Mouse (Mus musculus) midbrain, postnatal 0 days (tissue): ENCODE data around the gene Rpl29. TPM values are rescaled to one million over a fixed set of nuclear protein-coding genes. Genes with fewer than 3 reads are reported as not detected.

Source experiments
- ATAC-seq: fragments of 200-750 bp; cut with Nextera tagmentation; 2 replicates; pipeline ENCODE4 v1.8.0; 2017; ENCODE audit warnings: moderate number of reproducible peaks, mild to moderate bottlenecking, moderate TSS enrichment, moderate library complexity; ENCODE audit not compliant: low FRiP score
- DNase-seq: peaks from one replicate; pipeline ENCODE4 v3.0.0-alpha.2; 2015; ENCODE audit warnings: low spot score
- H3K27ac ChIP-seq: fragments of 300-500 bp; sonication (generic); 2 replicates; pipeline ENCODE4 v1.5.1; 2014; ENCODE audit warnings: low read depth, mild to moderate bottlenecking, low read length, mixed read lengths
- H3K27me3 ChIP-seq: fragments of 300-500 bp; sonication (generic); 2 replicates; pipeline ENCODE4 v1.6.1; 2014; ENCODE audit warnings: low read length, control low read depth, mixed read lengths; ENCODE audit not compliant: insufficient read depth
- H3K36me3 ChIP-seq: fragments of 300-500 bp; sonication (generic); 2 replicates; pipeline ENCODE4 v1.6.1; 2014; ENCODE audit warnings: low read length, control low read depth, mixed read lengths; ENCODE audit not compliant: insufficient read depth
- H3K4me1 ChIP-seq: fragments of 300-500 bp; sonication (generic); 2 replicates; pipeline ENCODE4 v1.6.1; 2014; ENCODE audit warnings: mild to moderate bottlenecking, control low read depth, antibody characterized with exemption, low read length, mixed read lengths; ENCODE audit not compliant: insufficient read depth
- H3K4me2 ChIP-seq: fragments of 300-500 bp; sonication (generic); 2 replicates; pipeline ENCODE4 v1.6.1; 2014; ENCODE audit warnings: low read depth, mild to moderate bottlenecking, low read length, mixed read lengths; ENCODE audit not compliant: poor library complexity, severe bottlenecking
- H3K4me3 ChIP-seq: fragments of 300-500 bp; sonication (generic); 2 replicates; pipeline ENCODE4 v1.5.1; 2014; ENCODE audit warnings: low read depth, mild to moderate bottlenecking, low read length, moderate library complexity
- H3K9ac ChIP-seq: fragments of 300-500 bp; sonication (generic); replicated peaks from 2 replicates; pipeline ENCODE4 v1.6.1; 2014; ENCODE audit warnings: mild to moderate bottlenecking, low read length, moderate library complexity, mixed read lengths; ENCODE audit not compliant: poor library complexity, severe bottlenecking
- H3K9me3 ChIP-seq: fragments of 300-500 bp; sonication (generic); 2 replicates; pipeline ENCODE4 v1.6.1; 2016; ENCODE audit warnings: low read length, control low read depth
- CTCF ChIP-seq: IDR thresholded peaks from 2 replicates; pipeline ENCODE4 v1.5.1; 2016; ENCODE audit warnings: antibody characterized with exemption, mild to moderate bottlenecking
- WGBS: fragments of 180-500 bp; shearing (Covaris S2); extraction: QIAGEN DNeasy Blood & Tissue Kit; methylation state at CpG from one replicate; pipeline ENCODE4 v1.1.7; 2014; 5-methylcytosine and 5-hydroxymethylcytosine counted together
- polyA plus RNA-seq: library from polyadenylated mRNA; unstranded; fragments of >200 nt; fragmentation: Nextera tagmentation; extraction: Ambion mirVana; gene quantifications from 2 replicates; pipeline ENCODE4 v1.2.1, GENCODE M21; 2015
- total RNA-seq: library from RNA; depleted of rRNA; stranded (reverse); fragments of >200 nt; gene quantifications from 2 replicates; pipeline ENCODE4 v1.2.3, GENCODE M21; 2014

Rpl29 gene
- total and polyA plus RNA-seq, 2 experiments from 2014 or later: 645 to 936 TPM

DNA sequence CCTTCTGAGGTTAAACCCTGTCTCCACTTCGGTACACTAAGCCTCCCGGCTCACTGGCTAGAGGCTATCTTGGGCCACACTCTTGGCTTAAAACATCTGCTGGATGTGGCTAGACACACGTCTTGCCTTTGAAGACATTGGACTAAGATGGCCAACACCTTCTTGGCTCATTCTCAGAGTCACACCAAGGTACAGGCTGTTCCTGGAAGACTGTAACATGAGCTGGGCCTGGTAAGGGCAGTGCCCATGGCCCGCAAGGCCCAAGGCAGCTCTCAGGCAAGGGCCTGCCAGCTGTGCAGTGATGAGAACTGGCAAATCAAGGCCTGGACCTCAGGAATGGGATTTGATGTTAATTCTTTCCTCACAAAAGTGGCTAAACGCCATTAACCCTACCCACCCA lies 15.6 kb upstream of the Rpl29 start:
- Histone ChIP-seq H3K4me2 (no peak overlapping the region), H3K27ac (no peak overlapping the region), H3K27me3 (no peaks in the 10 kb centered on the region), H3K4me1 (peaks cover 12% of the 10 kb centered on the region), H3K4me3 (no peak overlapping the region), H3K9me3 (no peaks in the 10 kb centered on the region), H3K36me3 (no peaks in the 10 kb centered on the region), H3K9ac (no peak overlapping the region)
- no peak for DNase-seq
- WGBS: 86% methylated on average over 5 of the region's 5 CpGs
- TF ChIP-seq CTCF: no peak
- ATAC-seq: no peak

DNA sequence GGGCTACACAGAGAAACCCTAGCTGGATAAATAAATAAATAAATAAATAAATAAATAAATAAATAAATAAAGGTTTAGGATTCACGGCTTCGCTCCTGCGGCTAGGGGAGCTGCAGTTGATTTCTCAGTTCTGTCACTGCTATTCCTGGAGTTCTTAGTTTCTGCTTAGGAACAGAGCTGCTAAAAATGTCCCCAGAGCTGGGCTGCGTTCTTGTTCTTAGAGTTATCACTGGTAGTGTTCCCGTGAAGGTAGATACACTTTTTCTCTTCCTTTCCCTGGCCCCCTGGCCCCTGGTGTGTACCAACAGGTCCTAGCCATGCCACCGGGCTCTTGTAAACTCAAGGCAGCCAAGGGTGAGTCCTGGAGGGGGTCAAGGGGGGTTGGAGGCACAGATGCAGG lies 12.4 kb upstream of the Rpl29 start:
- no peak overlapping the region for H3K4me2 ChIP-seq
- no peak for TF ChIP-seq CTCF
- WGBS: 90% methylated on average over 6 of the region's 6 CpGs
- no peaks in the 10 kb centered on the region for H3K36me3 ChIP-seq
- peaks cover 23% of the 10 kb centered on the region for H3K4me1 ChIP-seq
- no peak overlapping the region for H3K4me3 ChIP-seq
- no peak overlapping the region for H3K9ac ChIP-seq
- ATAC-seq (no peak), DNase-seq (no peak)
- H3K27me3 ChIP-seq: no peaks in the 10 kb centered on the region
- H3K9me3 ChIP-seq: no peaks in the 10 kb centered on the region
- no peak overlapping the region for H3K27ac ChIP-seq

DNA sequence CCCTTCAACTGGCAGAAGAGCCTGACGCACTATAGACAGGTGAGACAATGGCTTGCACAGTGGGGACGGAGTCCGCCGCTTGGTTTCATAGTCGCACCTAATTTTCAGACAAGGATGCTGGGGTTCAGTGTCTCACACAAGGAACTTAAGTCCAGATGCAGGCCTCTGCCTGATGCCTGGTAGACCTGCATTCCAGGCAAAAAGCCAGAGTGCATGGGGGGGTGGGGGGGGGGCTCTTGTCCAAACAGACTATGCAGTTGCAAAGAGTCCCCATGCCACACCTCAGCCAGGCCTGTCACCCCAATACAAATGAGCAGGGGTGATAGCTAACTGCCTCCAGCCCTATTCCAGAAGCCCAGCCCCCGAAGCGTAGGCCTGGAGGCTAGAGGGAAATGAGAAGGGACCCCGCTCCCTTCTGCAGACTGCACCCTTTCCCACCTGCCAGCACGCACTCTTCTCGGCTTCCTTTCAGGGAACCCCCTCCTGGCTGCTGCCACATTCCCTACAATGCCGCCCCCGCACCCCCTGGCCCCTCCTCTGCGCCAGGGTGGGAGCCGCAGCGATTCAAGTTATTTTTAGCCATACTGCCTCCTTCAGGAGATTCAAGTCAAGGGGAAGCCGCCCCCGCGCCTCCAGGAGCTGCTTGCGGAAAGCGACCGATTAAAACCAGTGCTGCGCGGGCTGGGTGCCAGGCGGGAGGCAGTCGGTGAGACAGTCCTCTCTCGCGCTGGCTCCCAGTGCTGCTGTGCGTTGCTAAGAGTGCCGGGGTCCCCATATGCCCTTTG lies 11.2 kb upstream of the Rpl29 start:
- no peaks in the 10 kb centered on the region for H3K9me3 ChIP-seq
- peak; percentile 48 for ATAC-seq
- H3K4me1 ChIP-seq: peaks cover 23% of the 10 kb centered on the region
- peak overlapping the region; percentile 62 for H3K27ac ChIP-seq
- TF ChIP-seq CTCF: peak; percentile 67
- H3K4me2 ChIP-seq: peak overlapping the region; percentile 57
- peak; percentile 88 for DNase-seq
- 18% methylated on average over 22 of the region's 29 CpGs for WGBS
- H3K4me3 ChIP-seq: peak overlapping the region; percentile 5; the same call in 1 of the 2 replicates
- peak overlapping the region; percentile 34; the same call in 1 of the 2 replicates for H3K9ac ChIP-seq
- H3K36me3 ChIP-seq: no peaks in the 10 kb centered on the region
- no peaks in the 10 kb centered on the region for H3K27me3 ChIP-seq

DNA sequence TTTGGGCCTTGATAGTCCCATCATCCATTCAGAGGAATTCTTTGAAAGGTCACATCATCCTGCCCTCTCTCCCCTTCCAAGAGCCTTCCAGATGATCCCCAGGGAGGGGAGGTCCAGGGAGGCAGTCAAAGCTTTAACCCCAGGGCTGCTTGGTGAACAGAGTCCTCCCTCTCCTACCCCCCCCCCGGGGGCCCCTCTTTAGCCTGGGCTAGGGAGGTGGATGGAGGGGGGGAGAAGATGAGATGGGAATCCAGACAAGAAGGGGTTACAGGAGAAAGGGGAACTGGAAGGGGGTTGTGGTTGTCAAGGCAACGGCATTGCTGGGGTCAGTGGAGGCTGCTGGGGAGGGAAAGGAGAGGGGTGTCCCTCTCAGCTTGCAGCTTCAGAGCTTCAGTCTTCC lies 8.6 kb upstream of the Rpl29 start:
- no peak for DNase-seq
- WGBS: 0% methylated on average over 2 of the region's 2 CpGs
- H3K4me2 ChIP-seq: peak overlapping the region; percentile 23; the same call in 1 of the 2 replicates
- H3K9me3 ChIP-seq: no peaks in the 10 kb centered on the region
- no peak for ATAC-seq
- no peaks in the 10 kb centered on the region for H3K36me3 ChIP-seq
- H3K27ac ChIP-seq: no peak overlapping the region
- H3K27me3 ChIP-seq: no peaks in the 10 kb centered on the region
- no peak overlapping the region for H3K4me3 ChIP-seq
- no peak for TF ChIP-seq CTCF
- 0 out of 2 replicates have a peak overlapping the region, but pooled peaks have one; percentile 33 for H3K9ac ChIP-seq
- H3K4me1 ChIP-seq: peaks cover 23% of the 10 kb centered on the region

DNA sequence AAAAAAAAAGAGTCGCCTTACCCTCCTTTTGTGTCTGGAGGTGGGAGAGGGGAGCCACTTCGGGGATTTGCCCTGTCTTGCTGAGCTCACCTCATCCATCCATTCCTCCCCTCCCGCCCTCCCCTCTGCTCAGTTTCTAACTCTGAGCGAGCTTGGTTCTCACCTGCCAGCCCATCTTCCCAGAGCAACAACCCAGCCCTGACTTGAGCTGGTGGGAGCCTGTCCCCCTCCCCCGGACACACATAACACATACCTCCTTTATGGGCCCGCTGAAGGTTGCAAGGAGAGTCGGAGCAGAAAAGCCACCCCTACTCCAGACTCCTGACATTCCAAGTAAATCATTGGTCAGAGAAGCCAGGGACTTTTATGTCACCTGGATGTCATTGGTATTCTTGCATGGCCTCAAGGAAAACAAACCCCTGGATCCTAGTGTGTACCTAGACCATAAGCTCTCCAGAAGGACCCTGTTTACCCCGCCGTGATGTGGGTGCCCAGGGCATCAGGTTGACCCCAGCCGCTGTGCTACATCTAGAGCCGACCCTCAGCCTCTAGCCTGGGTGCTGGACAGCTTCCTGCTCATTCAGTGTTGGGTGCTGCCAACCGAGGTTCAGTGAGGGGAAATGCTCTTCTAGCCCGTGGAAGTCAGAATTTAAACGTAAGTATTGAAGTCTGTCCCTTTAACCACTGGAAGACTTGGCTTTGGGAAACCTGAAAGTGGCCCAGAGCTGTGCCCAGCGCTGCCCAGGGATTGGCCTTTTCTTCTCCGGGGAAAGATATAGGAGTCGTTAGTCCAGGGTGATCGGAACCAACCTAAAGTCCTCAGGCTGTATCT lies 8.0 kb upstream of the Rpl29 start:
- DNase-seq: no peak
- Histone ChIP-seq H3K27me3 (no peaks in the 10 kb centered on the region), H3K9ac (0 out of 2 replicates have a peak overlapping the region, but pooled peaks have one; percentile 33), H3K9me3 (no peaks in the 10 kb centered on the region), H3K4me2 (peak overlapping the region; percentile 23), H3K4me3 (no peak overlapping the region), H3K36me3 (no peaks in the 10 kb centered on the region), H3K4me1 (peaks cover 23% of the 10 kb centered on the region), H3K27ac (no peak overlapping the region)
- 0 out of 2 replicates have a peak, but pooled peaks have one; percentile 61 for ATAC-seq
- 8% methylated on average over 17 of the region's 18 CpGs for WGBS
- no peak for TF ChIP-seq CTCF

DNA sequence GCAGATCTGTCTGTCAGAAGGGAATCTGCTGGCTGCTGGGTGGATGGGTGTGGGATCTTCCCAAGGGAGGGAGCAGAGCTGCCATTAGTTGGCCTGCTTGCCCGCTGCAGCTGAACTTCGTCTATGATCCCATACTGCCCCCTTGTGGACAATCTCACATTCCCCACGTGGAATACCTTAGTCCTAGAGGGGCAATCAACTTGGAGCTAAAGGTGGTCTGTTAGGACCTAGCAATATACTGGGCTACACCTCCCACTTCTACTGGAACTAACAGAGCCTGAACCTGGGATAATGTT lies 7.4 kb upstream of the Rpl29 start:
- H3K36me3 ChIP-seq: no peaks in the 10 kb centered on the region
- no peak overlapping the region for H3K9ac ChIP-seq
- H3K4me3 ChIP-seq: no peak overlapping the region
- H3K27me3 ChIP-seq: no peaks in the 10 kb centered on the region
- no peak overlapping the region for H3K27ac ChIP-seq
- peak; percentile 97 for TF ChIP-seq CTCF
- 0% methylated on average over 3 of the region's 3 CpGs for WGBS
- H3K4me2 ChIP-seq: peak overlapping the region; percentile 23
- H3K4me1 ChIP-seq: peaks cover 23% of the 10 kb centered on the region
- no peaks in the 10 kb centered on the region for H3K9me3 ChIP-seq
- ATAC-seq (peak; percentile 75), DNase-seq (peak; percentile 93)
